Mouse (Mus musculus): ENCODE results near the gene Abca2.

The Abca2 gene

DNA sequence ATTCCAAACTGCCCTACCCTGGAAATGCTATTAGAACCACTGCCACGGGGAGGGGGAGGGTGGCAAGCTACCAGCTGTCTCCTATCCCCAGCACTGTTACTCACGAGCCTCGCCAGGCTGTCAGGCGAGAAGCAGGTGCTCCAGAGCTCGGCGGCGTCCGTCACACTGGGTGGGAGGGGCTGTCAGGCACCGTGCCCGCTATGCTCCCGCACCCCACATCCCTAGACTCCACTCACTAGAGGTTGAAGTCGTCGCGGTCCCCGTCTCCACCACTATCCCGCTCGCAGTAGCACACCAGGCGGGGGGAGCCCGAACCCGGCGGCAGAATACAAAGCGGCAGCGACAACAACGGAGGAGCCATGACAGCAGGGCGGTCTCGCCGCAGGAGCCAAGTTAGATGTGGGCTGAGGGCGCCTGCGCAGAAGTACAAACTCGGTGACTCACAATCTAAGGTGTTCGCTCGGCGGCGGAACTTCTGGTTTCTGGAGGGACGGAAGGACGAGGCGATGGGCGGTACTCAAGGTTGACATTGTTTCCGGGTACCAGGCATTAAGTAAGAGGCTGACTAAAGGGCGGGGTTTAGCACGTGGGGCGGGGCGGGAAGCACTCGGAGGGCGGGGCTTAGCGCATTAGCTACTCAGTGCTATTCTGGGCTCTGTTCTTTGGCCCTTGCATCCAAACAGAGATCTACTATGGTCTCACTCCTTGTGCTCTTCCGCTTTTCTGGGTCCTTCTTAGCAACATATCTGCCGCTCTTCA, 32.2 kb downstream of the Abca2 start, which contains the start of gene Paxx:
Paxx (minus strand) TSS at position 544 of the 759 bp plus-strand sequence.
- DNase-seq (ENCODE audit: low read depth, low spot score), result peak; percentile 99

DNA sequence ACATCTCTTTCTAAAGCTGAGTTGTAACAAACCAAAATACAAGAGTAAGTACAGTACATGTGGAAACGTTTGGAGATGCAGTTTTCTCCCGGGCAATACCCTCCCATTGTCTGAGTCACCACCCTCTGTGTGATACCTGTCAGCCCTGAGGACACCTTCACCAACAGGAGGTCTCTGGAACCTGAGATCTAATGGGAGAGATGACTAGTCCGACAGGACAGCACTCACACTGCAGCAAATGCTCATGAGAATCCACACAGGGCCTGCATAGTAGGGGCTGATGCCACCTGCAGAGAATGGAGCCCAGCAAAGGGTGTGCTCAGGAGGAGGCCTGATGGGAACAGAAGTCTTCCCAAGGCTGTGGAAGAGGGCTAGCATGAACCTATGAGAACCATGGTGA, 32.9 kb downstream of the Abca2 start:
- no peak for DNase-seq (ENCODE audit: low read depth, low spot score)

DNA sequence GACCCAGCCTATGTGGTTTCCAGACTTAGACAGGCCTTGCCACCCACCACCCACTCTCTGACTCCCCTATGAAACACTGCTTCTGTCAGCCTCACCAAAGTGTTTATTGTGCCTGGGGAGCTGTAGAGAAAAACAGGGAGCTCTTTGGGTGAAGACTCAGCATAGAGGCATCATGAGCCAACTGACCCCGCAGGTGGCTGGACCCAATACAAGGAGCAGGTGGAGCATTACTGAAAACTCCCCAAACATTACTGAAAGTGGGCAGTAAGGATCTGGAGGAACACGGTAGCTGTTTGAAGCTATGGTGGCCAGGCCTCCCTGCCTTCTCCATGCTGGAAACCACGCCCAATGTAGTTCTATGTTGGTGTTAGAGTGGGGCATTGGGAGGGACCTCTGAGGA, 35.1 kb downstream of the Abca2 start:
- no peak for DNase-seq (ENCODE audit: low read depth, low spot score)

DNA sequence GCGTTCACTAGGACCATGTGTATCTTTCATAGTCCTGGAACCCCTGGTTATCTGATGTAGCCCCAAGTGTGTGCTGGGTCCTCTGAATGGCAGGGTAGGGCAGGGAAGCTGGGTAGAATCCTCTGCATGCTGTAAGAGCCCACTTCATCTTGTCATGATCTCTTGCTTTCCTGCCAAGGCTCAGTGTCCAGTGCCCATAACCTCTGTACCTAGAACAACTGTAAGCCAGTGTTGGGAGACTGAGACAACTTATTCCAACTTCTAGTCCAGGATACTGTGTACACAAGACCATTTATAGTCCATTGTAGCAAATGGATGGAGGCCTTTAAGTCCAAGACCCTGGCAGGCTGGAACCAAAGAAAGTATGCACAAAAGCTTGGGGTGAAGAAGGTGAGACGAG, 36.8 kb downstream of the Abca2 start:
- no peak for DNase-seq (ENCODE audit: low read depth, low spot score)

DNA sequence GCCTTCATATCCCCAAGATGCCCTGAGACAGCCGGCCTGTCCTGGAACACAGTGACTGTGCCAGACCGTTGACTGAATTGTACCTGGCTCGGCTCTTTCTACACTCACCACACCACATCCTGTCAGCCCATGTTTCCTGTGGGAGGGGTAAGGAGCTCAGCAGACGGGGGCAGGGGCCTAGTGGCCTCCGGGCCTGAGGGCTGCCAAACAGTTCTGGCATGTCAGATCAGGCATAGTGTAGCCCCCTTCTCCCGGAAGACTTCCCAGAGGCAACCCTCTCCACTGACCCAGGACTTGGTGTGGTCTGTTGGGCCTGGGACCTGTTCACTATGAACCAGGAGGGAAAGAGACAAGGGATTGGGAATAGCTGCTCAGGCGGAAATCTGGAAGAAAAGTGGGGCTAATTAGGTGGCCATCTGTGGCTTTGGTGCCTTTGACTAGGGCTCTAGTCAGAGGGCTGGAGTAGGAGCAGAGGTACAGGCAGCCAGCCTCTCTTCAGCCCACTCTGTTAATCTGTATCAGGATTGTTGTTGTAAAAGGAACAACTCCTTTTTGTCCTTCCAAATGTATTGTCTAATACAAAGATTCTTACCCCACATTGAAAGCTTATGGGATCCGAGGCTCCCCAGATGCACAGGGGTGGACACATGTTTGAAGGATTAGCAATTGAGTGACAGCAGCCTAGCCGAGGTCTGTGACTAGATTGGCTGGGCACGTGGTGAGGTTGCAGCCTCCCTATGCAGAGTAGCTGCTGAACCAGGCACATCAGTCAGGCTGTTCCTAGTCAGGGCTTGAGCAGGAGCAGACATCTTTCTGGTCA, 37.5 kb downstream of the Abca2 start:
- DNase-seq (ENCODE audit: low read depth, low spot score), result peak; percentile 50

DNA sequence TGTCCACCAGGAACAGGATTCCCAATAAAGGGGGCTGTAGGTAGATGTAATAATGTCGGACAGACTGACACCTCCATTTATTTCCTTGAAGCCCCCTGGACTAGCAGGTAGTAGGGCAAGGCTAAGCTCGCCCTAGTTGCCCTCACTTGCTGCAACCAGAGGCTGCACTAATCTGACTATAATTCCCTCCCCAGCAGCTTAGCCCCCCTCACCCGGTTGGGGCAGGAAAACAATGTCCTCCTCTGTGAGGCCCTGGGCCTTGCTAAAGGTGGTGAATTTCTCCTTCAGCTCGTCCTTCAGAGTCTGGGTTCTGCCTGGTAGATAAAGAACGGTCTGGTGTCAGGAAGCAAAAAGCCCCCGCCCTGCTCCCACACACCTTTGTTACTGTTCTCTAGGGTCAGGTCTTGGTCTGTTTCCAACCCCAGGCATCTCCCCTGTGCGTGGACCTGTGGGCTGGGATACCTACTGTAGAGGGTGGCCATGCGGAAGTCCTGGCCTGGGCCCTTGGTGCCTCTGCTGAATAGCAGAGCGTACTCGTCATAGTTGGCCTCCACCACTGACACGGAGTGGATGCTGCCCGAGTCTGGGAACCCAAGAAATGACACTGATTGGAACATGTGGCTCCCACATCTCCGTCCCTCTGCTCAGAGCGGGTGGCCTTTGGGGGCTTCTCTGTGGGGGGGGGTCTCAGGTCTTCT, 39.3 kb downstream of the Abca2 start:
- DNase-seq (ENCODE audit: low read depth, low spot score), result no peak

DNA sequence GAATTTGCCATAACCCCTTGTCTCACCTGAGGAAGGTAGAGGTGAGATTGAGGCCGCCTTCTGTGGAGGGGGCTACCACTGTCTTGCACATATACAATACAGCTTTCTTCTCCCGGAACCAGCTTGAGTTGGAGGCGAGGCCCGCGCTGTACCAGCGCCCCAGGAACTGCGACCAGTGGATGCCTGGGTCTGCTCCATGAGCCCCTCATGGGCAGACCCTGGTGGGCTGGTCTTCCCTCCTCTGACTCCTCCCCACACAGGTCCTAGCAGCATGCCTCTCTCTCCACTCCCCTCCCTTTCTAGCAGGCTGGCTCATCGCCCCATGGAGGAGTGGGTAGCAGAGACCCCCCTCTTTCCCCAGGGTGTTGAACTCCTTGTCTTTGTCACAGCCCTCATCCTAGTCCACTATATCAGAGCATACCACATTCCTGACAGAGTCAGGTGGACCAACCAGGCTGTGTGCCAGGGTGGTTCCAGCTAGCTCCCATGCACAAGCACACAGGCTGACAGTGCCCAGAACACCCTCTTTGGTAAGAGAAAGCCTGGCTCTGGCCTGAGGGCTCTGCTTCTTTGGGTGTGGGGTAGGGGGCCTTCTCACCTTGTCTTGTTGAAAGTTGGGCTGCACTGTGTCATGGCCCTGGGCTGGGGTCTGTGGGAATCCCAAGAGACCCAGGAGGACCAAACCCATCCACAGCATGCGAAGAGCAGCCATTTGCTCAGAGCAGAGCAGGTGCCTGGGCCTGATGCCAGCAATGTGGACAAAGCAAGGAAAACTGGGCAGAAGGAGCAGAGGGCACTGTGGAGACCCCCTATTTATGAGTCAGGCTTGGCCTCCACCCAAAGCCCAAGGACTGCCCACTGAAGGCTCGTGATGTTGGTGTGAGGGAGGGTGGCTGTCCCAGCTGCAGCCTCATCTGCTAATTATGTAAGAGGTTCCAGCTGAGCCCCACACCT, 40.7 kb downstream of the Abca2 start:
- no peak for DNase-seq (ENCODE audit: low read depth, low spot score)

DNA sequence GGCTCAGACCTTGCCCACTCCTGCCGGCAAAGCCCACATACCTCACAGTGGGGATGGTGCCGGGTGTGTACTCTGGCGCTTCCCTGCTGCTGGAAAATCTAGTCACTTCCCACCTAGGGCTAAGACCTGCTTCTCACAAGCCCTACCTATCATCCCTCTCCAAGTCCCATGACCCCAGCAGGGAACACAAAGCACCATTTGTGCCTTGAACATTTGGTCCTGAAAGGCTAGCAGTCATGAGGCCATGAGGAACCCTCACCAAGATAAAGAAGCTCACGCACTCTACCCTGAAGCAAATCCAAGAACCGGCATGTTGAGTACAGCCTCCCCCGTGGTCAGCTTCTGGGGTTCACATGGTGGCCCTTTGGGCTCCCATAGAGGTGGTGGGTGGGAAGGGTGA, 41.5 kb downstream of the Abca2 start, which contains the start of gene Ptgds:
Ptgds (minus strand) TSS at position 78 of the 400 bp plus-strand sequence.
- no peak for DNase-seq (ENCODE audit: low read depth, low spot score)

DNA sequence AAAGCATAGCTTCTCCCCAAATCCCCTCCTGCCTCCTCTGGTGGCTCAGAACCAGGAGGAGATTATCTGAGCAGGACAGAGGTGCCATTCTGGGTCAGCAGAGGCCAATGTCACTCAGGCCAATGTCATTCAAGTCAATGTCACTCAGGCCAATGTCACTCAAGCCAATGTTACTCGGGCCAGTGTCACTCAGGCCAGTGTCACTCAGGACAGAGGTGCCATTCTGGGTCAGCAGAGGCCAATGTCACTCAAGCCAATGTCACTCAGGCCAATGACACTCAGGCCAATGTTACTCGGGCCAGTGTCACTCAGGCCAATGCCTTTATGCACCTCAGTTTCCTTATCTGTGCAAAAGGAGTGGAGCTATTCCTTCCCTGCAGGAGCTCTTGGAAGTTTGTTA, 44.0 kb downstream of the Abca2 start:
- no peak for DNase-seq (ENCODE audit: low read depth, low spot score)

DNA sequence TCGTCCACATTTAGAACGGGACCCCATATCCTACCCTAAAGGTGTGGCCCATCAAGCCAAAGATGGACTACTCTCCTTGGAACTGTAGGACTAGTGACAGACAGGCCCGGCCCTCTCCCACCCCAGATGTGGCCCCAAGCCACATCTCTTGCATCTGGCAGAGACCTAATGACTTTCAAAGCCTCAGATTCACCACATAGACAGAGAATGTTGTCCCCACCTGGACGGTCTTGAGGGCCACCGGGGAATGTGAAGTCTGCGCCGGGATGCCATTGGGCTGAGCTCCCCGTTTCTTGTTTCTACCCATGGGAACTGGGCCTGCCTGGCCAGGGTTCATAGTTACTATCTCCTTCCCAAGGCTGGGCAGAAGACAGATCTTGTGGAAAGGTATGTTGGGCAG, 49.0 kb downstream of the Abca2 start:
- DNase-seq (ENCODE audit: low read depth, low spot score), result no peak

DNA sequence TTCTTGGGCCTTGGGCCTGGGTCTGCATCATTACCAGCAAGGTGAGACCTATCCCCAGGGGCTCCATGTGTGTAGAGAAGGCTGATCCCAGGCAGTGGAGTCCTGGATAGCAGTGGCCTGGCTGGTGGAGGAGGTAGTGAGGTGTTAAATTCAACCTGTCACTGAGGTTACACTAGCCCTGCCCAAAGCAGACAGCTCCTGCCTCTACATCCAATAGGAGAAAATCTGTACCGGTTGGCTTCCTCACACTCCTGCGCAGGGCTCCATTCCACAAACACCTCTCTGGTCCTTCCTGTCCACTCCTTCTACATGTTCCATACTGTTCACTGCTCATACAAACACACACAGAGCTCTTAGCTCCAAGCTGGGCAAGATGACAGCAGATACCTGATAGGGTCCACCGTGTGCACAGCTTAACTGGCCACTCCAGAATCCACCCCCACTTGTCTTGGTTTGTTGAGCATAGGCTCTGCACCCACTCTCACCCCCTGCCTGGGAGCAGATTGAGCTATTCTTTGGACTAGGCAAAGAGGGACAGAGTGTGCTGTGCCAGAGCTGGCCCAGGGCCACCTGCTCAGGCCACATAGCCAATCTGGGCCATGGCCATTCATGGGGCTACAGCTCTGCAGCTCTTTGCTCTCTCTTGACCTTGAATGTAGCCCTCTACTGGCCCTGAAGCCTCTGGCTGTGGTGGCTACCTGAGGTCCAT, 49.6 kb downstream of the Abca2 start:
- no peak for DNase-seq (ENCODE audit: low read depth, low spot score)

DNA sequence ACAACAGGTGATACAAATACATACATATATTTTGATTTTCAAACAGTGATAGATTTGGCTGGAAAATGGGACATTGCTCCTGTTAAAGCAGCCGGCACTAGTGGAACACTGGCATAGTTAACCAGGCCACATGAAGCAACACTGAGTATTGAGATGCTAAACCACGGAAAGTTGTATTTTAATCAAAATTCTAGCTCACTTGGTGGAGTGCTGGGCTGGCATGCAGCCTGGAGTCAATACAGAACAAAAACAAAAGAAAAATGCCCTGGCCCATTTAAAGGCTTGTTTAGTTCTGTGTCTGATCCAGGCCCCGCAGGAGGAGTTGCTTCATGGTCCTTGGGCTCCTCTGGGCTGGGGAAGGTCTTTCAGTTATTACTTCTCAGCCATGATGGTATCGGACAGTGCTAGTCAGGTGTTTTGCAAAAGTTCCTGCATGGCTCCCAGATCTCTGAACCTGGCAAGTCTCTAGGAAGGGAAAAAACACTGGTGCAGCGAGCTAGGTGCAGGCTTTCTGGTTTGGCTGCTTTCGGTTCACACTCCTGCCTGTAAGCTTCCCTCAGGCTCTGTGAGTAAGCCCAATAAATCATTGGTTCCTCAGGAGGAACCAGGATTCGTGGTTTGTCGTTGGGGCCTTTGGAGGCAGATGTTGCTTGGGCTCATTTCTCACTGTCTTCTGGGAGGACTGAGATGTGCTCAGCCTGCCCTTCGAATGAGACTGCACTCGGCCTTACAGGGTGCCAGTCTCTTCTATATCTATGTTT, 51.2 kb downstream of the Abca2 start:
- peak; percentile 62 for DNase-seq (ENCODE audit: low read depth, low spot score)

DNA sequence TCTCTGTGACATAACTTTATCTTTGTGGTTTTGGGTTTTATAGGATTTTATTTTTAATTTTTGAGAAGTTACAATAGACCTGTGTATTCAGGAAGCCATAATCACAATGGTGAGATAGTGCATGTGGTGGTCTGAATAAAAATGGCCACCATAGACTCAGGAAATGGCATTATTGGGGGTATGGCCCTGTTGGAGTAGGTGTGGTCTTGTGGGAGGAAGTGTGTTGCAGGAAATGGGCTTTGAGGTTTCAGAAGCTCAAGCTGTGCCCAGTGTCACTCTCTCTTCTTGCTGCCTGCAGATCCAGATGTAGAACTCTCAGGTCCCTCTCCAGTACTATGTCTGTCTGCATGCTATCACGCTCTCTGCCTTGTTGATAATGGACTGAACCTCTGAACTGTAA, 52.0 kb downstream of the Abca2 start:
- DNase-seq (ENCODE audit: low read depth, low spot score), result no peak

DNA sequence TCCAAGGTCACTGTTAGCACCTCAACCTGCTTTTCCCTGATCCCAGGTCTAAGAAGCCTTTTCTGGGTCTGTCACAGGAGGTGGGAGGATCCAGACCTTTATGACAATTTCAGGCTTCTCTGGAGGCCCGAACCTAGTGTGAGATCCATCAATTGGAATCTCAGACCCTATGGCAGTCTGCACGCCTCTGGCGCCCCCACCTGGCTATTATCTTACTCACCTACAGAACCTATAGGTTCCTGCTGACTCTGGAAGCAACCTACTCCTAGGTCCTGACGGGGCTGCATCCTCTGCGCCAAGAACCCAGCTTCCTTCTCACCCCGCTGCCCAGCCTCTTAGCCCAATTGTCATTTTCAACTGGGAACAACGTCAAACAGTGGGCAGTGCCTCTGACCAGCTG, 54.5 kb downstream of the Abca2 start:
- DNase-seq (ENCODE audit: low read depth, low spot score), result peak; percentile 57

DNA sequence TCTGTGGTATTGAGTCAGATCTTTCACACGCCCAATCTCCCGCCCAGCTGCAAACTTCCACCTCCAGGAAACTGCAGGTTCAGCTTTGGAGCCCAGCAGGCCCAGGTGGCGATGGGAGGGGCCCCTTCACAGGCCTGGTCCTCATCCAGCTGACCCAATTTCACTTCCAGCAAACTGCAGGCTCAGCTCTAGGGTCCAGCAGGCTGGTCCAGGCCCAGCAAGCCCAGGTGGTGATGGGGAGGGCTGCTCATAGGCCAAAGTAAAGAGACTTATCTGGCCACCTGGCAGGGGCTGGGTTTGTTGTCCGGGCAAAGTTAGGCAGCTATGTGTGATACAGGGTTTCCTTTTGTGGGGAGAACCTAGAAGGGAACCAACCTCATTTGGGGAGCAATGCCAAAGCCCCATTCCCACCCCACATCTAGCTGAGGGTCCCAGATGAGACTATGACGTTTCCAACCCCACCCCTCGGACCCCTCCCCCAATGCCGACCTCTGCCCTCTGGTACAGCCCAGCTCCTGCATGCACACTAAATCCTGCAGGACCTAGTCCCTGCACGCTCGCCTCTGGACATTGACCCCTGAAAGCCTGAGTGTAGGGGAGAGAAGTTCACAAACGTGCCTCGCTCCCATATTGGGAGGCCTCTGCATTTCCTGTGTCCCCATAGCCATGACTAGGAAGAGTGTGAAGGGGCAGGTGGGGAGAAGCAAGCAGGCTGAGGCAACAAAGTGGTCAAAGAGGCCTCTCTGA, 56.6 kb downstream of the Abca2 start:
- no peak for DNase-seq (ENCODE audit: low read depth, low spot score)

DNA sequence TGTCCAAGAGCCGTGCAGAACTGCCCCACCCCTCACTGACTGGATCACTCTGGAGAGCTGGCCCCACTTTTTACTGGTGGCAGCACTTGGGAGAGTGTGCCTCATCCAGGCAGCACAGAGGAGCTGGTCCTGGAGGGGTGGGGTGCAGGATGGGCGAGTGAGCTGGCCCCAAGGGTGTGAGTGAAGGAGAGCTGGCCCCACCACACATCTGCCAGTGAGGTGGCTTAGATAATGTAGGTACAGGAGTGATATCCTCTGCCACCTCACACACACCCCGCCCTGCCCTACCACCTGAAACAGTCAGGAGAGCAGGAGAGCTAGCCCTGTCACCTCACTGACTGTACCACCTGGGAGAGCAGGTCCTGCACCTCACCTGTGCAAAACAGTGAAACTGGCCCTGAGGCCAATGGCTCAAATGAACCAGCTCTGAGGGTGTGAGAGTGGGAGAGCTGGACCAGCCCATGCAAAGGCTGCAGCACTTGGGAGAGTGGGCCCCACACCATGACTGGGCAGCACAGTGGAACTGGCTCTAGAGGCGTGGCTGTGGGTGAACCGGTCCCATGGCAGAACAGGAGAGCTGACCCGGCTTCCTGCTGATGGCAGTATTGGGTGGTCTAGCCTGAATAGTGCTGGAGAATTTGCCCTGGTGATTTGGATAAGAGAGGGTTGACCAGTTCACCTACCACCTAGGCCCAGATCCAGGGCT, 59.6 kb downstream of the Abca2 start:
- no peak for DNase-seq (ENCODE audit: low read depth, low spot score)

DNA sequence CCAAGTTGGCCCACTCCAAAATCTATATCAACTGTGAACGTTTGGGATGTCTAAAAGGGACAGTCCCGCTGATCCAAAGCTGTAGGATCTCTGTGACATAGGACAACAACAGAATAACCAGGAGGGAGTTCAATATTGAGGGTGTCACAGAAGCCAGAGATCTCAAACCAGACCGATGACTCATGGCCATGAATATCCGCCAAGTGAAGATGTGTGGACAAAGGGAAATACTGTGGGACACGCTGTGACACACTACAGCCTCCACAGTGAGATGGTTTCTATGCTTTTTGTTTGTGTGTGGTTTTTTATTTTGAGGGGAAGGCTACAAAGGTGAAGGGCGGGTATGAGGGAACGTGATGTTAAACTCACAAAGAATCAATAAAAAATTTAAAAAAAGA, 60.2 kb downstream of the Abca2 start:
- peak; percentile 45 for DNase-seq (ENCODE audit: low read depth, low spot score)

DNA sequence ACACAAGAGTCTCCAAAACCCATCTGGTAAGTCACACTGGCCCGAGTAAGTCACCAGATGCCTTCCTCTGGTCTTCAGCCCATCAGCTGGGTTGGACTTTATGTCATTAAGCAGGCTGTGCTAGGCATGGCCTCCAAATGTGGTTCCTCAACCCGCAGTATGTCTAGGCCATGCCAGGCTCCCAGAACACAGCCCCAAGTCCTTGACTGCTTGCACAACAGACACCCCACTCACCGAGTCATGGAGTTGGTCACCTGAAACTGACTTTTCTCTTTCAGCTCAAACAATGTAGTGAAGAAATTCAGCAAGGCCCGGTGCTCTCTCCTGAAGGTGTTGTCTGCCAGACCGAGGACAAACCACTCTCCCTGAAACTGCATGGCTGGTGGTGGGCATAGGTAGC, 64.5 kb downstream of the Abca2 start:
- no peak for DNase-seq (ENCODE audit: low read depth, low spot score)
